Mouse (Mus musculus): ENCODE measurements around the gene Hspa1b. TPM values are rescaled to one million over a fixed set of nuclear protein-coding genes. Genes with fewer than 3 reads are reported as not detected.

Gene Hspa1b
- 10 to 100 TPM; 10.4 to 11.9 TPM for total RNA-seq (2023)

GRCm38 (mm10) chr17:34959130-34959778, at the start of gene Hspa1b:
TSS of gene Hspa1b (minus strand) at chr17:34959238.

GRCm38 (mm10) chr17:35000717-35001451, 41.8 kb upstream of the Hspa1b start, which contains the start of gene Vars:
TSS of gene Vars (plus strand) at chr17:35000987.

DNA sequence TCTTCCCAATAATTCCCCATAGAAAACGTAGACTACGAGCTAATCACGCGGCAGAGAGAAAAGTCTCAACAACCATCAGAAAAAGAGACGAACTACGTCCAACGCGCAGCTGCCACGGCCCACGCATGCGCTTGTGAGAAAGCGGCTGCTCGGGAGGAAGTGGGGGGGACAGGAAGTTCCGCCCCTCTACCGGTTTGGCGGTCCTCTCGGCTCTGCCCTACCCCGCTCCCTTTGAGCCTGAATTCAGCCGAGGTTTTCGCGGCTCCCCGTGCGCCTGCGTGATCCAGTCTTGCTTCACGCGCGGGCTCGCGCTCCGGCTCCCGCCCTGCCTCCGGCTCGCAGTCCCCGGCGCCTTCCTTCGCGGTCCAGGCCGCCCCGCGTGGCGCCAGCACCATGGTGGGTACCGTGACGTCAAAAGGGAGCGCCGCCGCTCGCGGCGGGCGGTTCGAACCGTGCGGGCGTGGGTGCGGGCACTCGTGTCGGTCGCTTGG, 22.7 kb upstream of the Hspa1b start, which contains the start of gene Lsm2:
Lsm2 (plus strand) TSS at position 173 of the 491 bp plus-strand sequence.

GRCm38 (mm10) chr17:34972069-34972749, 13.2 kb upstream of the Hspa1b start, which contains the start of the genes Hspa1a and Hspa1l:
TSS of gene Hspa1a (minus strand) at chr17:34972156.
TSS of gene Hspa1l (plus strand) at chr17:34972703.

DNA sequence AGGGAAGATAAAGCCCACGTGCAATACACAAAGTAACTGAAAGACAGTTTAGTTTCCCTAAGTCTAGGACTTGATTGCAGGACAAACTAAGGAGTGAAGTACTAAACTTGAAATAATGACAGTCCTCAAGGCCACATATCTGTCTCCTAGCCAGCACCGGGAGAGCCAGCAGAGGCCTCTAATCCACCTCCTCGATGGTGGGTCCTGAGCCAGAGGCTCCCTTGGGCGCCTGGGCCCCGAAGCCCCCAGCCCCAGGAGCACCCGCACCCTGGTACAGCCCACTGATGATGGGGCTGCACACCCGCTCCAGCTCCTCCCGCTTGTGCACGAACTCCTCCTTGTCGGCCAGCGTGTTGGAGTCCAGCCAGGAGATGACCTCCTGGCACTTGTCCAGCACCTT, 10.8 kb upstream of the Hspa1b start, which contains the start of gene Gm20481:
Gm20481 (plus strand) TSS at position 91 of the 400 bp plus-strand sequence.

DNA sequence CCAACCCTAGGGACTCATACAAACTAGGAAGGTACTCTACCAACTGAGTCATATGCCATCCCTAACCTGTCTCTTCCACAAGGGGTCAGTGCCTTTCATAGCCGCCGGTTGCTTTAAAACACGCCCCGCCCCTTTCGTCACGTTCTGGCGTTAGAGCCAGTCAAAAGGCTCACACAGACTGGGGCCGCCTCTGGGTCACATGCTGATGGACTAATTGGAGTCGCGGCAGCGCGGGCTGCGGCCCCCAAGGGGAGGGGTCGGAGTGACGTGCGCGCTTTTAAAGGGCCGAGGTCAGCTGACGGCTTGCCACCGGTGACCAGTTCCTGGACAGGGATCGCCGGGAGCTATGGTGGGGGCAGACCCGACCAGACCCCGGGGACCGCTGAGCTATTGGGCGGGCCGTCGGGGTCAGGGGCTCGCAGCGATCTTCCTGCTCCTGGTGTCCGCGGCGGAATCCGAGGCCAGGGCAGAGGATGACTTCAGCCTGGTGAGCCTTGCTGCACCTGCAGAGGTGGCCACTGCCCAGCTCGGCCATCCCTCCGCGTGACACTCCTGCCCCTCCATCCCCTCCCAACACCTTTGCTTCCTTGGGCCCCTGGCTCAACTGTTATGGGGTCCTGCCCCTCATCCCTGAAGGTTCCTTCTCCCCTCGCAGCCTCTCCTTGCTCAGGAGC, 27.8 kb downstream of the Hspa1b start, which contains the start of gene Neu1:
Neu1 (plus strand) TSS at position 193 of the 674 bp plus-strand sequence.

GRCm38 (mm10) chr17:34913930-34914665, 44.9 kb downstream of the Hspa1b start, which contains the start of gene Slc44a4:
TSS of gene Slc44a4 (plus strand) at chr17:34914466.

Other genes with a start within 250 kb of the Hspa1b start
- gene C4b, start 215.4 kb downstream of the Hspa1b start, total RNA-seq (2023): 1 to 10 TPM in 1 of 2 experiments, under 1 TPM in 1; 0.93 to 1.6 TPM
- gene Cyp21a1, start 154.7 kb downstream of the Hspa1b start, total RNA-seq (2023): not detected
- gene Stk19, start 122.3 kb downstream of the Hspa1b start, total RNA-seq (2023): 10 to 100 TPM; 57.0 to 64.6 TPM
- 10 to 100 TPM; 74.3 to 76.9 TPM for gene Dxo, start 122.2 kb downstream of the Hspa1b start, total RNA-seq (2023)
- 100 to 1,000 TPM; 102 to 116 TPM for gene Skiv2l, start 109.0 kb downstream of the Hspa1b start, total RNA-seq (2023)
- 10 to 100 TPM; 29.5 to 31.1 TPM for gene Nelfe, start 108.8 kb downstream of the Hspa1b start, total RNA-seq (2023)
- gene Cfb, start 96.7 kb downstream of the Hspa1b start, total RNA-seq (2023): under 1 TPM in 1 of 2 experiments, not detected in 1; 0.38 TPM
- 1 to 10 TPM; 4.7 to 5.7 TPM for gene Zbtb12, start 79.8 kb downstream of the Hspa1b start, total RNA-seq (2023)
- gene Gm20547, start 77.2 kb downstream of the Hspa1b start, total RNA-seq (2023): not detected
- 1 to 10 TPM in 1 of 2 experiments, under 1 TPM in 1; 0.35 to 2.6 TPM for gene C2, start 61.0 kb downstream of the Hspa1b start, total RNA-seq (2023)
- 100 to 1,000 TPM; 127 to 138 TPM for gene Ehmt2, start 60.8 kb downstream of the Hspa1b start, total RNA-seq (2023)
- not detected for gene Slc44a4, start 44.8 kb downstream of the Hspa1b start, total RNA-seq (2023)
- 10 to 100 TPM; 43.5 to 54.2 TPM for gene Neu1, start 28.0 kb downstream of the Hspa1b start, total RNA-seq (2023)
- gene Gm20481, start 10.7 kb upstream of the Hspa1b start, total RNA-seq (2023): not detected
- 1 to 10 TPM; 3.2 to 3.6 TPM for gene Hspa1a, start 12.9 kb upstream of the Hspa1b start, total RNA-seq (2023)
- gene Hspa1l, start 13.5 kb upstream of the Hspa1b start, total RNA-seq (2023): not detected
- gene Lsm2, start 22.6 kb upstream of the Hspa1b start, total RNA-seq (2023): 10 to 100 TPM; 31.7 to 37.8 TPM
- gene Vars, start 41.7 kb upstream of the Hspa1b start, total RNA-seq (2023): 100 to 1,000 TPM; 113 to 115 TPM
- under 1 TPM; 0.47 to 0.52 TPM for gene Vwa7, start 57.3 kb upstream of the Hspa1b start, total RNA-seq (2023)
- 1 to 10 TPM in 1 of 2 experiments, not detected in 1; 2.3 TPM for gene Sapcd1, start 68.8 kb upstream of the Hspa1b start, total RNA-seq (2023)
- 1 to 10 TPM; 2.0 to 3.3 TPM for gene Msh5, start 87.5 kb upstream of the Hspa1b start, total RNA-seq (2023)
- gene Clic1, start 90.7 kb upstream of the Hspa1b start, total RNA-seq (2023): 100 to 1,000 TPM; 161 to 180 TPM
- gene Ddah2, start 99.8 kb upstream of the Hspa1b start, total RNA-seq (2023): 1 to 10 TPM in 1 of 2 experiments, under 1 TPM in 1; 0.86 to 4.1 TPM
- not detected for gene Ly6g6c, start 106.2 kb upstream of the Hspa1b start, total RNA-seq (2023)
- not detected for gene Mpig6b, start 106.9 kb upstream of the Hspa1b start, total RNA-seq (2023)
- gene Ly6g6e, start 117.7 kb upstream of the Hspa1b start, total RNA-seq (2023): not detected
- gene Ly6g6d, start 118.8 kb upstream of the Hspa1b start, total RNA-seq (2023): not detected
- gene Ly6g6f, start 126.4 kb upstream of the Hspa1b start, total RNA-seq (2023): not detected
- 10 to 100 TPM; 73.4 to 81.3 TPM for gene Abhd16a, start 130.0 kb upstream of the Hspa1b start, total RNA-seq (2023)
- gene Ly6g5c, start 149.0 kb upstream of the Hspa1b start, total RNA-seq (2023): not detected
- gene Ly6g5b, start 156.2 kb upstream of the Hspa1b start, total RNA-seq (2023): 1 to 10 TPM; 2.7 to 5.4 TPM
- 10 to 100 TPM; 33.5 to 34.9 TPM for gene Gpank1, start 162.2 kb upstream of the Hspa1b start, total RNA-seq (2023)
- gene Csnk2b, start 162.8 kb upstream of the Hspa1b start, total RNA-seq (2023): 100 to 1,000 TPM; 152 to 162 TPM
- 10 to 100 TPM; 26.0 to 26.8 TPM for gene D17H6S53E, start 167.1 kb upstream of the Hspa1b start, total RNA-seq (2023)
- 1 to 10 TPM in 1 of 2 experiments, under 1 TPM in 1; 0.55 to 1.7 TPM for gene Apom, start 172.8 kb upstream of the Hspa1b start, total RNA-seq (2023)
- gene Bag6, start 175.9 kb upstream of the Hspa1b start, total RNA-seq (2023): 100 to 1,000 TPM; 403 to 408 TPM
- gene Prrc2a, start 205.7 kb upstream of the Hspa1b start, total RNA-seq (2023): 100 to 1,000 TPM; 299 to 313 TPM
- gene Aif1, start 216.8 kb upstream of the Hspa1b start, total RNA-seq (2023): 1 to 10 TPM; 1.2 to 2.0 TPM
- gene Lst1, start 229.2 kb upstream of the Hspa1b start, total RNA-seq (2023): 1 to 10 TPM; 4.5 to 8.7 TPM
- 100 to 1,000 TPM; 598 to 633 TPM for gene Ltb, start 235.2 kb upstream of the Hspa1b start, total RNA-seq (2023)
- gene Tnf, start 242.8 kb upstream of the Hspa1b start, total RNA-seq (2023): 10 to 100 TPM; 17.7 to 18.6 TPM
- 10 to 100 TPM; 14.1 to 17.3 TPM for gene Lta, start 246.1 kb upstream of the Hspa1b start, total RNA-seq (2023)